Mouse (Mus musculus): Measurements from ENCODE around the gene Mef2b. TPM values are rescaled to one million over a fixed set of nuclear protein-coding genes. Genes with fewer than 3 reads are reported as not detected.
"Not testable (repeated sequence)": the region's sequence is repeated elsewhere in the genome, so short reads cannot be mapped to it uniquely, and the experiment has no call there.

The Mef2b gene
- total and polyA plus RNA-seq, 3 experiments = 60.1 to 232 (median 168) TPM

GRCm38 (mm10) chr8:70212112-70213055, 72.9 kb downstream of the Mef2b start, which contains the start of gene Slc25a42 (continued):
- TF ChIP-seq KAT2A (IDR thresholded peaks at IDR 0.05; ENCODE audit: insufficient replicate concordance, low read length) = peak; percentile 36; the same call in 1 of the 2 replicates
- TF ChIP-seq USF2 (conservative IDR thresholded peaks at IDR 0.05; ENCODE audit: low read depth, low read length) = no peak

GRCm38 (mm10) chr8:70214411-70214810, 74.9 kb downstream of the Mef2b start:
- H3K9me3 ChIP-seq (replicated peaks; ENCODE audit: low read length) = no peaks in the 10 kb centered on the region
- no peak for TF ChIP-seq NRF1 (IDR thresholded peaks at IDR 0.05; ENCODE audit: low read depth, low read length)
- dilution Hi-C loops (cut with MboI; ENCODE audit: extremely low pct_ligation_motif_present, extremely low pct_unique_long_range_greater_than_20kb, low sequenced_read_pairs) (no loop called here), in situ Hi-C loops (cut with MboI; ENCODE audit: low pct_ligation_motif_present, low pct_unique_long_range_greater_than_20kb, low sequenced_read_pairs) (loop anchor here (5.0 kb wide), 1 partner anchor 42 kb away; the partner anchor contains the start of gene Tmem161a)
- H3K9ac ChIP-seq (ENCODE audit: insufficient read depth, low read depth) = no peak overlapping the region
- no peaks in the 10 kb centered on the region for H3K36me3 ChIP-seq (replicated peaks in 1 of 2; ENCODE audit: control insufficient read depth in 1 of 2, insufficient read depth in 1 of 2, low read length in 1 of 2)
- peak overlapping the region; percentile 19; the same call in 1 of the 2 replicates for H3K27ac ChIP-seq (ENCODE audit: insufficient read depth, low read depth)
- no peaks in the 10 kb centered on the region for H3K79me2 ChIP-seq (replicated peaks; ENCODE audit: control insufficient read depth, extremely low read depth, insufficient read depth, poor library complexity, severe bottlenecking)
- H3K4me2 ChIP-seq (ENCODE audit: insufficient read depth, low read depth, poor library complexity, severe bottlenecking) = no peak overlapping the region
- peaks cover 18 to 49% of the 10 kb centered on the region in 2 experiments for H3K4me1 ChIP-seq (ENCODE audit: control insufficient read depth in 1 of 2, insufficient read depth in 2 of 2)
- no peaks in the 10 kb centered on the region for H3K27me3 ChIP-seq (replicated peaks)
- no peak overlapping the region for H3K4me3 ChIP-seq (replicated peaks in 1 of 3; ENCODE audit: low read depth in 2 of 3, low read length in 2 of 3, poor library complexity in 1 of 3)
- DNase-seq (ENCODE audit: extremely low read depth) = peak; percentile 28

GRCm38 (mm10) chr8:70215092-70215491, 75.6 kb downstream of the Mef2b start:
- in situ Hi-C loops (cut with MboI; ENCODE audit: low pct_ligation_motif_present, low pct_unique_long_range_greater_than_20kb, low sequenced_read_pairs) (no loop called here), dilution Hi-C loops (cut with MboI; ENCODE audit: extremely low pct_ligation_motif_present, extremely low pct_unique_long_range_greater_than_20kb, low sequenced_read_pairs) (no loop called here)
- no peak overlapping the region for H3K9ac ChIP-seq (ENCODE audit: insufficient read depth, low read depth)
- peaks cover 0 to 2% of the 10 kb centered on the region in 2 experiments for H3K36me3 ChIP-seq (replicated peaks in 1 of 2; ENCODE audit: control insufficient read depth in 1 of 2, insufficient read depth in 1 of 2, low read length in 1 of 2)
- no peak overlapping the region for H3K27ac ChIP-seq (ENCODE audit: insufficient read depth, low read depth)
- TF ChIP-seq E2F4 (IDR thresholded peaks at IDR 0.05; ENCODE audit: insufficient replicate concordance, low read depth, low read length) (no peak), JUND (conservative IDR thresholded peaks at IDR 0.05; ENCODE audit: low read depth, low read length) (no peak), RAD21 (IDR thresholded peaks at IDR 0.05; ENCODE audit: low read depth, low read length) (no peak), USF1 (IDR thresholded peaks at IDR 0.05; ENCODE audit: low read depth, low read length) (no peak), ELF1 (IDR thresholded peaks at IDR 0.05; ENCODE audit: low read depth, low read length) (no peak), IRF4 (IDR thresholded peaks at IDR 0.05; ENCODE audit: low read depth, low read length) (no peak), RCOR1 (conservative IDR thresholded peaks at IDR 0.05; ENCODE audit: low read depth, low read length) (no peak), POLR2AphosphoS2 (IDR thresholded peaks at IDR 0.05; ENCODE audit: low read depth, low read length) (no peak), MXI1 (IDR thresholded peaks at IDR 0.05; ENCODE audit: low read depth, low read length) (no peak), TCF12 (IDR thresholded peaks at IDR 0.05; ENCODE audit: low read depth, low read length) (no peak), NRF1 (IDR thresholded peaks at IDR 0.05; ENCODE audit: low read depth, low read length) (no peak), SMC3 (IDR thresholded peaks at IDR 0.05; ENCODE audit: low read depth, low read length) (no peak), POLR2A (IDR thresholded peaks at IDR 0.05; ENCODE audit: low read depth, low read length) (no peak), MAFK (IDR thresholded peaks at IDR 0.05; ENCODE audit: insufficient replicate concordance, low read length) (no peak), UBTF (IDR thresholded peaks at IDR 0.05; ENCODE audit: low read depth, low read length) (no peak), ZMIZ1 (IDR thresholded peaks at IDR 0.05; ENCODE audit: low read depth, low read length) (no peak), ZKSCAN1 (IDR thresholded peaks at IDR 0.05; ENCODE audit: borderline replicate concordance, low read depth, low read length) (no peak), JUN (IDR thresholded peaks at IDR 0.05; ENCODE audit: insufficient read depth, low read depth, low read length) (no peak)
- H3K27me3 ChIP-seq (replicated peaks) = no peaks in the 10 kb centered on the region
- no peak overlapping the region for H3K4me3 ChIP-seq (replicated peaks in 1 of 3; ENCODE audit: low read depth in 2 of 3, low read length in 2 of 3, poor library complexity in 1 of 3)
- no peaks in the 10 kb centered on the region for H3K79me2 ChIP-seq (replicated peaks; ENCODE audit: control insufficient read depth, extremely low read depth, insufficient read depth, poor library complexity, severe bottlenecking)
- no peaks in the 10 kb centered on the region for H3K9me3 ChIP-seq (replicated peaks; ENCODE audit: low read length)
- no peak overlapping the region for H3K4me2 ChIP-seq (ENCODE audit: insufficient read depth, low read depth, poor library complexity, severe bottlenecking)
- peaks cover 18 to 48% of the 10 kb centered on the region in 2 experiments for H3K4me1 ChIP-seq (ENCODE audit: control insufficient read depth in 1 of 2, insufficient read depth in 2 of 2)
- no peak for DNase-seq (ENCODE audit: extremely low read depth)

- H3K36me3 ChIP-seq (replicated peaks in 1 of 2; ENCODE audit: control insufficient read depth in 1 of 2, insufficient read depth in 1 of 2, low read length in 1 of 2) = peaks cover 0 to 11% of the 10 kb centered on the region in 2 experiments
- H3K4me2 ChIP-seq (ENCODE audit: insufficient read depth, low read depth, poor library complexity, severe bottlenecking); H3K79me2 ChIP-seq (replicated peaks; ENCODE audit: control insufficient read depth, extremely low read depth, insufficient read depth, poor library complexity, severe bottlenecking); H3K27me3 ChIP-seq (replicated peaks); DNase-seq (ENCODE audit: extremely low read depth); in situ Hi-C loops (cut with MboI; ENCODE audit: low pct_ligation_motif_present, low pct_unique_long_range_greater_than_20kb, low sequenced_read_pairs); H3K9me3 ChIP-seq (replicated peaks; ENCODE audit: low read length); dilution Hi-C loops (cut with MboI; ENCODE audit: extremely low pct_ligation_motif_present, extremely low pct_unique_long_range_greater_than_20kb, low sequenced_read_pairs); H3K9ac ChIP-seq (ENCODE audit: insufficient read depth, low read depth); H3K4me3 ChIP-seq (replicated peaks in 1 of 3; ENCODE audit: low read depth in 2 of 3, low read length in 2 of 3, poor library complexity in 1 of 3); H3K27ac ChIP-seq (ENCODE audit: insufficient read depth, low read depth): not testable (repeated sequence)
- peaks cover 10 to 37% of the 10 kb centered on the region in 2 experiments for H3K4me1 ChIP-seq (ENCODE audit: control insufficient read depth in 1 of 2, insufficient read depth in 2 of 2)
Measured at GRCm38 (mm10) chr8:70216161-70216560, 76.7 kb downstream of the Mef2b start.
